Comparison of ENCODE assay signal across 8 mouse cellular contexts in the genomic region with DNA sequence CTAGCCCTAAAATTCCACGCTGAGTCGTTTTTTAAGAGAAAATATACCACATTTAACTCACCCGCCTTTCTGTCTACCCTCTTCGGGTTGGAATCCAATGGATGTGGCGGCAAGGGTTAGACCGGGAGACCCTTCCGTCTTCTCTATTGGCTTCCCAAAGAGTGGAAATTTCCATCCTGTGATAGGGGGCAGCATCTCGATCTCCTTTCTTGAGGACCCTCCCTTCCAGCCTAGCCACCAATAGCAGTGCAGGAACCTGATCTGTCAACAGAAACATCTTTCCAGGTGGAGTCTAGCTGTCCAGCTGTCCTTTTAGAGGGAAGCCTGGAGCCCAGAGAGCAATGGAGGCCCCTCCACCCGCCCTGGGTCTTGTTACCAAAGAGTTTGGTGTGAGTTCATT. TPM values are rescaled to one million over a fixed set of nuclear protein-coding genes. Genes with fewer than 3 reads are reported as not detected.
A peak's percentile ranks its signal among the peaks of the same experiment; 100 is the strongest.
DNase-seq lines count a peak whose midpoint lies in the region; ATAC-seq and TF ChIP-seq lines count a peak whose summit lies in the region.

A gene (minus strand): TSS at position 163 of the 400 bp plus-strand sequence.

- peak within 1 kb of the TSS; percentile 34; the same call in 1 of the 2 replicates for H3K27ac ChIP-seq in embryonic fibroblast, embryonic 13.5 days (ENCODE audit: insufficient read depth, low read length)

- H3K4me1 ChIP-seq in embryonic fibroblast, embryonic 13.5 days (ENCODE audit: control insufficient read depth, insufficient read depth, low read length): peaks cover 2% of the 10 kb centered on the region; the same call in 1 of the 2 replicates

- H3K4me3 ChIP-seq in embryonic fibroblast, embryonic 13.5 days (ENCODE audit: insufficient read depth, low read length): peak within 1 kb of the TSS; percentile 59

- intact Hi-C loops in heart, postnatal 36 days (cut with DNase I): no loop called here

- TF ChIP-seq POLR2A in embryonic fibroblast, embryonic 13.5 days (IDR thresholded peaks at IDR 0.05; ENCODE audit: low read depth, low read length): peak; percentile 52

- no peak for ATAC-seq in megakaryocyte progenitor cell, adult 5-6 weeks (replicated peaks; ENCODE audit: poor library complexity)
- no peak for ATAC-seq in activated CD4-positive, CD25-positive, alpha-beta regulatory T cell, adult 4 months

- no peak for DNase-seq in adrenal gland, postnatal 10 days
- no peak for DNase-seq in adrenal gland, adult 2 months
- DNase-seq in heart, postnatal 36 days: no peak
- peak; percentile 35 for DNase-seq in lung, postnatal 10 days
- DNase-seq in ovary, postnatal 10 days (ENCODE audit: low spot score): no peak

- TF ChIP-seq CTCF in embryonic fibroblast, embryonic 13.5 days (IDR thresholded peaks at IDR 0.05; ENCODE audit: borderline replicate concordance, insufficient read depth, low read length): no peak

RNA-seq across cellular contexts. Expression of the gene that starts here (rescaled TPM):
- 100 to 1,000 TPM in 1 of 2 experiments, 10 to 100 TPM in 1; 47.6 to 103 TPM for total RNA-seq in adrenal gland, postnatal 10 days (2021)
- 1 to 10 TPM; 4.3 to 7.2 TPM for total RNA-seq in adrenal gland, adult 2 months (2021)
- polyA plus RNA-seq in adrenal gland, adult 2 months (2012; rRNA removed): 0.90 and 1.8 TPM in 2 replicates
- polyA plus RNA-seq in embryonic fibroblast, embryonic 13.5 days (2011; ENCODE audit: insufficient read length, low read depth, missing spikeins): 71.6 and 93.6 TPM in 2 replicates
- total RNA-seq in heart, postnatal 36 days (2021): 10 to 100 TPM; 10.1 TPM
- total RNA-seq in megakaryocyte progenitor cell, adult 5-6 weeks (2015): not detected in 2 replicates
- total RNA-seq in megakaryocyte progenitor cell, adult 5-6 weeks (2017): not detected in 2 replicates
- not detected for polyA plus RNA-seq in activated CD4-positive, CD25-positive, alpha-beta regulatory T cell, adult 4 months (2017; shearing (Covaris generic))

Comparison
In these comparisons a context has a peak if more than half of its experiments do, and no peak if none do; other contexts are left out.
1. RNA of the gene that starts here (total RNA-seq): 47.6 to 103 TPM in adrenal gland, postnatal 10 days, 10.1 TPM in heart, postnatal 36 days and 4.3 to 7.2 TPM in adrenal gland, adult 2 months; not detected in megakaryocyte progenitor cell, adult 5-6 weeks; every median in the first group is over 4 times any median in the second.
2. RNA of the gene that starts here (total RNA-seq): 47.6 to 103 TPM in adrenal gland, postnatal 10 days; 10.1 TPM in heart, postnatal 36 days and 4.3 to 7.2 TPM in adrenal gland, adult 2 months; every median in the first group is over 4 times any median in the second.
3. RNA of the gene that starts here (polyA plus RNA-seq): 71.6 to 93.6 TPM in embryonic fibroblast, embryonic 13.5 days; 0.90 to 1.8 TPM in adrenal gland, adult 2 months and not detected in activated CD4-positive, CD25-positive, alpha-beta regulatory T cell, adult 4 months; every median in the first group is over 10 times any median in the second.